Mouse (Mus musculus): Measurements from ENCODE around the gene Ero1l. TPM values are rescaled to one million over a fixed set of nuclear protein-coding genes. Genes with fewer than 3 reads are reported as not detected.

Gene Ero1l
- polyA plus RNA-seq, 1 experiment from 2014 or later, result 31.0 TPM

DNA sequence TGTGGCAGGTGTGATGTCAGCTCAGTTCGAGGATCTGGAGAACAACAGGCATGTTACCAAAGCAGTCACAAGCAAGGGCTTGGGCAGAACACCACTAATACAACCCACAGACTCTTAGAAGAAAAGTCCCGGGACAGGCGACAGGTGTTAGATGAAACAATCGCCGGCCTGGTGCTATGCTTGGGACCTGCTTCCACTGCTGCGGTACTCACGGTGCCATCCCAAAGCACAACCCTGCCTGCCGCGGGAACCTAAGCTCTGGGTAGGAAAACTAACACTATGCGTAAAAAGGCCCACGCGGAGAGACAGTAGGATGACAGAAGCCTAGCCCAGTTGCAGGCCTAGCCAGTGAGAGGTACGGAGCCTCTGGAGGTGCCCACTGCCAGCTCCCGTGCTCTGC lies 8.5 kb downstream of the Ero1l start:
- H3K27ac ChIP-seq (replicated peaks; ENCODE audit: low read depth, low read length), result no peak overlapping the region
- WGBS, result 91% methylated on average over 14 of the region's 14 CpGs
- ATAC-seq (ENCODE audit: low read depth) (no peak), DNase-seq (ENCODE audit: low spot score) (no peak)
- H3K27me3 ChIP-seq (replicated peaks; ENCODE audit: control insufficient read depth, insufficient read depth, low read length), result no peaks in the 10 kb centered on the region
- no peaks in the 10 kb centered on the region for H3K4me1 ChIP-seq (ENCODE audit: control insufficient read depth, insufficient read depth, low read length)
- peaks cover under 1% of the 10 kb centered on the region; the same call in 1 of the 2 replicates for H3K36me3 ChIP-seq (ENCODE audit: control insufficient read depth, insufficient read depth, low read length)
- no peak overlapping the region for H3K9ac ChIP-seq (ENCODE audit: low read depth, low read length)
- H3K9me3 ChIP-seq (ENCODE audit: control insufficient read depth, low read length), result no peaks in the 10 kb centered on the region
- H3K4me3 ChIP-seq (ENCODE audit: low read depth, low read length), result no peak overlapping the region
- H3K4me2 ChIP-seq (ENCODE audit: low read depth, low read length), result no peak overlapping the region

DNA sequence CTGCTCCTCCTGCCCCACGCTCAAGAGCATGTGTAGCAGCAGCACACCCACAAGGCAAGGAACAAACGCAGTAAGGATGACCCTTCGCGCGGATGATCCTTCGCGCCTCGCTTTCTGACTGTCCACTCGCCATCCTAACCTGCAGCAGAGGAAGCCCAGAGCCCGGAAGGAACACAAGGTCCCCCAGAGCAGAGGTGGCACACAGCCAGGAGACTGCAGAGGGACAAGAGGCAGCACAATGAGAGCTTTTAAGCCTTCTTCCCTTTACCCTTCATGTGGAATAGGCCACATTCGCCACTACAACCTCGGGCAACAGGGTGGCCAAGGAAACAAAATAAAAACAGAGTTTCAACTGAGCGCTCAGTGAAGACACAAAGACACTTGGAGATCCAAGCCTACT lies 8.9 kb downstream of the Ero1l start:
- WGBS, result 87% methylated on average over 13 of the region's 13 CpGs
- H3K9ac ChIP-seq (ENCODE audit: low read depth, low read length), result no peak overlapping the region

DNA sequence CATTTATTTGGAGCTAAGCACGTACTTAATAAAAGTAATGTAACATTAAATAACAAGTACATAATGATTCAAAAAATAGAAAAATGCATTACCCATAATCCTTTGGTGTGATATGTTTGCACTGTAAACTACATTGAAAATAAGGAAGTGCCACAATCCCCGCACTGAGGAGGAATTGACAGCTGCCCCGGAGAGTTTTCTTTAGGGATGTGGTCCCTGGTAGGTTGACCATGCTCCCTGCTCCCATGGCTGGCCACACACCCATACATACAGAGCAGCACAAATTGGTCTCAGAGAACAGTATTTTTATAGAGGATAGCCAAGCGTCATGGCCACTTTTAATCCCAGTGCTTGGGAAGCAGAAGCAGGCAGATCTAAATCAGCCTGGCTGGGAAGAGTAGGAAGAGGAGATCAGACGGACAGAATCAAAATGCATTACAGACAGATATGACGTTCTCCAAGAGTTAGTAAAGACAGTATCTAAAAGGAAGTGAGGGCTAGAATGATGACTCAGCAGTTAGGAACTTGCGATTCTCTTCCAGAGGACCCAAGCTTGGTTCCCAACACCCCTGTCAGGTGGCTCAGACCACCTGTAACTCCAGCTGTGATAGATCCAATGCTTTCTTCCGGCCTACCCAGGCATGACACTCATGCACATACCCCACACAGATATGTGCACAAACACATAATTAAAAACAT lies 10.8 kb downstream of the Ero1l start:
- no peak for DNase-seq (ENCODE audit: low spot score)
- Histone ChIP-seq H3K27ac (replicated peaks; ENCODE audit: low read depth, low read length) (no peak overlapping the region), H3K4me1 (ENCODE audit: control insufficient read depth, insufficient read depth, low read length) (no peaks in the 10 kb centered on the region), H3K27me3 (replicated peaks; ENCODE audit: control insufficient read depth, insufficient read depth, low read length) (no peaks in the 10 kb centered on the region), H3K9me3 (ENCODE audit: control insufficient read depth, low read length) (no peaks in the 10 kb centered on the region), H3K9ac (ENCODE audit: low read depth, low read length) (no peak overlapping the region), H3K4me3 (ENCODE audit: low read depth, low read length) (no peak overlapping the region), H3K36me3 (ENCODE audit: control insufficient read depth, insufficient read depth, low read length) (peaks cover 9% of the 10 kb centered on the region; the same call in 1 of the 2 replicates), H3K4me2 (ENCODE audit: low read depth, low read length) (no peak overlapping the region)
- WGBS, result 92% methylated on average over 8 of the region's 8 CpGs
- no peak for ATAC-seq (ENCODE audit: low read depth)

More for the DNA sequence above, 8.9 kb downstream of the Ero1l start:
- DNase-seq (ENCODE audit: low spot score), result no peak
- H3K4me2 ChIP-seq (ENCODE audit: low read depth, low read length), result no peak overlapping the region
- H3K9me3 ChIP-seq (ENCODE audit: control insufficient read depth, low read length), result no peaks in the 10 kb centered on the region
- no peaks in the 10 kb centered on the region for H3K27me3 ChIP-seq (replicated peaks; ENCODE audit: control insufficient read depth, insufficient read depth, low read length)
- no peak for ATAC-seq (ENCODE audit: low read depth)
- H3K4me1 ChIP-seq (ENCODE audit: control insufficient read depth, insufficient read depth, low read length), result no peaks in the 10 kb centered on the region
- H3K36me3 ChIP-seq (ENCODE audit: control insufficient read depth, insufficient read depth, low read length), result peaks cover 3% of the 10 kb centered on the region; the same call in 1 of the 2 replicates
- no peak overlapping the region for H3K27ac ChIP-seq (replicated peaks; ENCODE audit: low read depth, low read length)
- H3K4me3 ChIP-seq (ENCODE audit: low read depth, low read length), result no peak overlapping the region

DNA sequence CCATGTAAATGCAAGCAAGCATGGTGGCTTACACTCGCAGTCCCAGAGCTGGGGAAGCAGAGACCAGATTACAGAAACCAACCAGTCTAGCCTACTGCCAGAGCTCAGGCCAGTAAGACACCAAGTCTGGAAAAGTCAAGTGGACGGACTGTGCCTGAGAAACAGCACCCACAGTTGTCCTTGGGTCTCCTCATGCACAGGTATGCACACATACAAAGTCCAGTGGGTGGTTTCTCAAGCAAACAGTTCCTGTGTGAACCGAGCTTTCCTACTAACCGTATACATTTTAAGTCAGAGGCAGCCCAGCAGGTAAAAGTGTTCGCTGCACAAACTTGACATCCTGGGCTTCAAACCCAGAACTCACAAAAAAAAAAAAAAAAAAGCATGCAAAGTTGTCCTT lies 12.7 kb downstream of the Ero1l start:
- no peaks in the 10 kb centered on the region for H3K4me1 ChIP-seq (ENCODE audit: control insufficient read depth, insufficient read depth, low read length)
- no peak overlapping the region for H3K4me2 ChIP-seq (ENCODE audit: low read depth, low read length)
- WGBS, result 90% methylated on average over 5 of the region's 5 CpGs
- DNase-seq (ENCODE audit: low spot score) (no peak), ATAC-seq (ENCODE audit: low read depth) (no peak)
- H3K4me3 ChIP-seq (ENCODE audit: low read depth, low read length), result no peak overlapping the region
- peaks cover 20% of the 10 kb centered on the region for H3K36me3 ChIP-seq (ENCODE audit: control insufficient read depth, insufficient read depth, low read length)
- no peak overlapping the region for H3K27ac ChIP-seq (replicated peaks; ENCODE audit: low read depth, low read length)
- H3K9me3 ChIP-seq (ENCODE audit: control insufficient read depth, low read length), result no peaks in the 10 kb centered on the region
- H3K27me3 ChIP-seq (replicated peaks; ENCODE audit: control insufficient read depth, insufficient read depth, low read length), result no peaks in the 10 kb centered on the region
- no peak overlapping the region for H3K9ac ChIP-seq (ENCODE audit: low read depth, low read length)

DNA sequence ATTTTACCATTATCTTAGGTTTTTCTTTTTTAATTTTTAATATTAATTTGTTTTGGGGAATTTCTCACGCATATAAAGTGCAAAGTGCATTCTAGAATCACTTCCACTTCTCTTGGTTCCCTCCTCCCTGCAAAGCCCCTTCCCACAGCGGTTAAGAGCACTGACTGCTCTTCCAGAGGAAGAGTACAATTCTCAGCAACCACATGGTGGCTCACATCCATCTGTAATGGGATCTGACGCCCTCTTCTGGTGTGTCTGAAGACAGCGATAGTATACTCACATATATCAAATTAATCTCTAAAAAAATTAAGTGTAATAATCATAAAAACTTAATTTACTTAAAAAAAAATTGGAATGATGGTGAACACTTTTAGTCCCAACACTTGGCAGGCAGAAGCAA lies 14.2 kb downstream of the Ero1l start:
- H3K27ac ChIP-seq (replicated peaks; ENCODE audit: low read depth, low read length), result no peak overlapping the region
- H3K4me3 ChIP-seq (ENCODE audit: low read depth, low read length), result no peak overlapping the region
- DNase-seq (ENCODE audit: low spot score), result no peak

DNA sequence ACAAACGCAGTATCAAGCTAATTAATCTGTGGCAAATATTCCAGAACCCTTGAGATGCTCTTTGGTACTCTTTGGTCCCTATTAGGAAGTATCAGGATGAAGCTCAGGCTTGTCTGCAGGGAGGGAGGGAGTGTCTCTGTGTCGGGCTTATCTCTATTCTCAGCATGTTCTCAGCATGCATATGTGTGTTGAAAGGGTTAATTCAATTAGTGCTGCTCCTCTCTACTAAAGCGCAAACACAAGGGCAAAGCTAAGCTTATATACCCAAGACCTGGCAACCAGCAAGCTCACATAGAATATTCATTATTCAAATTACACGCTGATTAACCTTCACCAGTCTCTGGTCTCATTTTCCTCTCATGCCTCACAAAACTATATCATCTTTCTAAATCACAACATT lies 14.6 kb downstream of the Ero1l start:
- Histone ChIP-seq H3K4me1 (ENCODE audit: control insufficient read depth, insufficient read depth, low read length) (no peaks in the 10 kb centered on the region), H3K36me3 (ENCODE audit: control insufficient read depth, insufficient read depth, low read length) (peaks cover 38% of the 10 kb centered on the region), H3K4me2 (ENCODE audit: low read depth, low read length) (no peak overlapping the region), H3K9ac (ENCODE audit: low read depth, low read length) (no peak overlapping the region), H3K4me3 (ENCODE audit: low read depth, low read length) (no peak overlapping the region), H3K27me3 (replicated peaks; ENCODE audit: control insufficient read depth, insufficient read depth, low read length) (no peaks in the 10 kb centered on the region), H3K9me3 (ENCODE audit: control insufficient read depth, low read length) (no peaks in the 10 kb centered on the region), H3K27ac (replicated peaks; ENCODE audit: low read depth, low read length) (no peak overlapping the region)
- ATAC-seq (ENCODE audit: low read depth), result no peak
- DNase-seq (ENCODE audit: low spot score), result no peak
- WGBS, result 65% methylated on average over 4 of the region's 4 CpGs

More for the DNA sequence above, 14.2 kb downstream of the Ero1l start:
- 71% methylated on average over 4 of the region's 4 CpGs for WGBS
- Histone ChIP-seq H3K36me3 (ENCODE audit: control insufficient read depth, insufficient read depth, low read length) (peaks cover 33% of the 10 kb centered on the region), H3K4me1 (ENCODE audit: control insufficient read depth, insufficient read depth, low read length) (no peaks in the 10 kb centered on the region), H3K27me3 (replicated peaks; ENCODE audit: control insufficient read depth, insufficient read depth, low read length) (no peaks in the 10 kb centered on the region), H3K9me3 (ENCODE audit: control insufficient read depth, low read length) (no peaks in the 10 kb centered on the region), H3K4me2 (ENCODE audit: low read depth, low read length) (no peak overlapping the region), H3K9ac (ENCODE audit: low read depth, low read length) (no peak overlapping the region)
- ATAC-seq (ENCODE audit: low read depth), result no peak

DNA sequence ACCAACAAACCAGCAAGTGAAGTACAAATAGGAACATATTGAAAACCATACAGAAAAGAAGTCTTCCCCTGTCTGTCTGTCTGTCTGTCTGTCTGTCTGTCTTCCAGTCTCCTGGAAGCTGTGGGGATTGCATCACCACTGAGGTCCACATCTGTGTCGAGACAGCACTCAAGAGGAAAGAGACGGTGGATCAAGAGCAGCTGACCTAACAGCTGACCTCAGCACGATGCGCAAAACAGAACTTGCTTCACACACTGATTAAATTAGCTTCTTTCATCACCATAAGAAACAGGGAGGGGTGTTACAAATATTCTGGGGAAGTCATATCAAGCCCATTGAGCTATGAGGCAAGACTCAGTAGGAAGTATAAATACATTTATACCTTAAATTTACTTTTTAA lies 27.0 kb downstream of the Ero1l start:
- Histone ChIP-seq H3K4me2 (ENCODE audit: low read depth, low read length) (no peak overlapping the region), H3K36me3 (ENCODE audit: control insufficient read depth, insufficient read depth, low read length) (peaks cover 49% of the 10 kb centered on the region), H3K27ac (replicated peaks; ENCODE audit: low read depth, low read length) (no peak overlapping the region), H3K9me3 (ENCODE audit: control insufficient read depth, low read length) (no peaks in the 10 kb centered on the region), H3K9ac (ENCODE audit: low read depth, low read length) (no peak overlapping the region), H3K27me3 (replicated peaks; ENCODE audit: control insufficient read depth, insufficient read depth, low read length) (no peaks in the 10 kb centered on the region), H3K4me3 (ENCODE audit: low read depth, low read length) (no peak overlapping the region), H3K4me1 (ENCODE audit: control insufficient read depth, insufficient read depth, low read length) (no peaks in the 10 kb centered on the region)
- no peak for DNase-seq (ENCODE audit: low spot score)
- no peak for ATAC-seq (ENCODE audit: low read depth)
- 55% methylated on average over 4 of the region's 4 CpGs for WGBS

DNA sequence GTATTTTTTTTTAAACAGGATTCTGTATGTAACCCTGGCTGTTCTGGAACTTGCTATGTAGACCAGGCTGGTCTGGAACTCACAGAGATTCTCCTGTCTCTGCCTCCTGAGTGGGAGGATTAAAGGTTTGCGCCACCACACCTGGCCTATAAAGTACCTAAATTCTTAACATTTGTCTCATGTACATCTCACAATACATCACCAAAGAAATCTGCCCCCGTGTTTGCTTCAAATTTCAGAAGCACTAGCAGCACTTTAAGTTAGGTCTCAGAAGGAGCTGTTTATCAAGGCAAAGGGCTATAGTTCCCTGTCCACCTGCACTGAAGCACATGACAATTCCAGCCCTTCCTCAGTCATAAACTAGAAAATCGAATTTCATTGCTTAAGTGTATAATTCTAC lies 36.5 kb downstream of the Ero1l start:
- H3K4me3 ChIP-seq (ENCODE audit: low read depth, low read length), result no peak overlapping the region
- no peak overlapping the region for H3K9ac ChIP-seq (ENCODE audit: low read depth, low read length)
- no peaks in the 10 kb centered on the region for H3K9me3 ChIP-seq (ENCODE audit: control insufficient read depth, low read length)
- WGBS, result 88% methylated on average over 3 of the region's 3 CpGs
- H3K27me3 ChIP-seq (replicated peaks; ENCODE audit: control insufficient read depth, insufficient read depth, low read length), result no peaks in the 10 kb centered on the region
- no peak overlapping the region for H3K27ac ChIP-seq (replicated peaks; ENCODE audit: low read depth, low read length)
- no peak overlapping the region for H3K4me2 ChIP-seq (ENCODE audit: low read depth, low read length)
- no peaks in the 10 kb centered on the region for H3K4me1 ChIP-seq (ENCODE audit: control insufficient read depth, insufficient read depth, low read length)
- no peak for DNase-seq (ENCODE audit: low spot score)
- peaks cover 12% of the 10 kb centered on the region; the same call in 1 of the 2 replicates for H3K36me3 ChIP-seq (ENCODE audit: control insufficient read depth, insufficient read depth, low read length)
- no peak for ATAC-seq (ENCODE audit: low read depth)

DNA sequence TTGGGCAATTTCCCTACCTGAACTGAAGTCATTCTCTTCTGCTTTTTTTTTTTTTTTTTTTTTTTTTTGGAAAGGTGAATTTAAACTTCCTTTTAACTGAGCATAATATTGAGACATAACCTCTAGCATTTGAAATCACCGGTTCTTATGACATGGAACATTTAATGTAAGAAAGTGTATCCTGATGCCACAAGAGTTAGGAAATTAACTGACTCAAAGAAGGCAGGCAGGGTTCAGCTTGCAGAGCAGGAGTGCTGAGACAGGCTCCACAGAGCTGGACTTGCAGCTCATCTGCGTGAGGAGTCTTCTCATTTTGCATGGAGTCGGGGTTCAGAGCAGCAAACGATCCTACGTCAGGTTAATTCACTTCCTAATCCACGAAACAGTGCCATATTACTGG lies 42.8 kb downstream of the Ero1l start:
- no peak overlapping the region for H3K4me3 ChIP-seq (ENCODE audit: low read depth, low read length)
- no peaks in the 10 kb centered on the region for H3K27me3 ChIP-seq (replicated peaks; ENCODE audit: control insufficient read depth, insufficient read depth, low read length)
- ATAC-seq (ENCODE audit: low read depth), result no peak
- no peak overlapping the region for H3K9ac ChIP-seq (ENCODE audit: low read depth, low read length)
- H3K4me1 ChIP-seq (ENCODE audit: control insufficient read depth, insufficient read depth, low read length), result no peaks in the 10 kb centered on the region
- DNase-seq (ENCODE audit: low spot score), result no peak
- peaks cover 4% of the 10 kb centered on the region; the same call in 1 of the 2 replicates for H3K36me3 ChIP-seq (ENCODE audit: control insufficient read depth, insufficient read depth, low read length)
- no peak overlapping the region for H3K27ac ChIP-seq (replicated peaks; ENCODE audit: low read depth, low read length)
- no peak overlapping the region for H3K4me2 ChIP-seq (ENCODE audit: low read depth, low read length)
- H3K9me3 ChIP-seq (ENCODE audit: control insufficient read depth, low read length), result no peaks in the 10 kb centered on the region
- 79% methylated on average over 6 of the region's 6 CpGs for WGBS
